Mouse (Mus musculus) urinary bladder, adult 18-20 months (tissue): ENCODE results near the gene Btbd17.

ENCODE experiments used
- DNase-seq, 2 experiments: peaks; one replicate each; pipeline ENCODE4 v3.0.0; 2022; ENCODE audit warnings: low spot score in 2 of 2, mixed read lengths in 2 of 2

Btbd17 gene

DNA sequence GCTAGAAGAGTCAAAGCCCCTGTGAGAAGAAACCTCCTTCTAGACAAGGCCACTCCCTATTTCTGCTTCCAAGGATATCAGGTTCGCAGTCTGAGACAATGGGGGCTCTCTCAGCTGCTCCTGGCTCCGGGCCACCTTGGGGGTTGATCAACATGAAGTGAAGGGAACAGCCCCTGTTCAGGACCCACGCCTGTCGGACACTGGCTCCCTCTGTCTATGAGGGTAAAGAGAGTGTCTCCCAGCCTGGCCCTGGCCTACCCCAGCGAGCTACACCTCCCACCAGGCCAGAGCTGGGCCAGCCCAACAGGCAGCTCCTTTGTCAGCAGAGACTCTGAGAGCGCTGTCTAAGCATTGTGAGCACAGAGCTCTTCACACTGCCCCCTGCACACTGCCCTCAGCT is 25.8 kb downstream of the Btbd17 start:
- no peak for DNase-seq

DNA sequence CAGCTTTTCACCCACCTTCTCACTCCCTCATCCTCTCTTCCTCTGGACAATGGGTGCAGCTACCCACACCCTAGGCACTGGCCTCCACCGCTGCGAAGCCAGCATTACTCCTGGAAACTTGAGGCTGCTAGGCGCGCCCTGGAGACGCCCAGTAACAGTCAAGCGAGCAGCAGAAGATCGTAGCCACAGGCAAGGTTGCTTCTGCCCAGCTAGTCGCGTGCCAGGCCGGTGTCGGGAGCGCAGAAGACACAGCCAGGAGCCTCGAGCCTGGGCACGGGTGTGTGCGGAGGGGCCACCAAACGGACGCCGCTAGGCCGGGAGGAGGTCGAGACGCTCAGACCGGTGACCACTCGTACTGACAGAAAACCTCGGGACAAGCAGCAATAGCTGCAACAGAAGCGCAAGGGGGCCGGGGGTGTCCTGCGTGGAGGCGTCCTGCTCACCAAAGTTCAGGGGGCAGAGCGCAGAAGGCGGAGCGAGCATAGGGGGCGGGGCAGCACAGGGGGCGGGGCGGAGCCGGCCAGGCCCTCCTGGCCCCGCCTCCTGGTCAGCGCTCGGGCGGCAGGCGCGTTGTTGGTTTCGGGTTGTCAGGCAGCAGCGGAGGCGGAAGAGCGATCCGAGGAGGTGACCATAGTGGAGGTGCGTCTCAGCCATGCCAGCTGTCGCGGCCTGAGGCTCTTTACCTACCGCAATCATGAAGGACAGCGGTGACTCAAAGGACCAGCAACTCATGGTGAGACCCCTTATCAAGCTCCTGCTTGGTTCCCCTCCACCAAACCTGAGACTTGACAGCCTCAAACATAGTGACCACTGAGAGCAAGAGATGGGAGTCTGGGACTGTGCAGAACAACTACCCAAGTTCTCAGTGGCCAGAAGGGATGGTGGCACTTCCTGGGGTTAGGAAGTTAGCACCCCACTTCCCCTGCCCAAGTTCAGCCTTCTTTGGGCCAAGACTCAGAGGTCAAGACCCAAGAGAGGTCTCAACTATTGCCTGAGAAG is 30.6 kb downstream of the Btbd17 start, which contains the start of gene Kif19a:
Gene Kif19a (plus strand): TSS at position 569 of the 999 bp plus-strand sequence.
- peak; percentile 27 to 53 for DNase-seq

GRCm38 (mm10) chr11:114747564-114748138 is 48.1 kb downstream of the Btbd17 start:
- DNase-seq: no peak

DNA sequence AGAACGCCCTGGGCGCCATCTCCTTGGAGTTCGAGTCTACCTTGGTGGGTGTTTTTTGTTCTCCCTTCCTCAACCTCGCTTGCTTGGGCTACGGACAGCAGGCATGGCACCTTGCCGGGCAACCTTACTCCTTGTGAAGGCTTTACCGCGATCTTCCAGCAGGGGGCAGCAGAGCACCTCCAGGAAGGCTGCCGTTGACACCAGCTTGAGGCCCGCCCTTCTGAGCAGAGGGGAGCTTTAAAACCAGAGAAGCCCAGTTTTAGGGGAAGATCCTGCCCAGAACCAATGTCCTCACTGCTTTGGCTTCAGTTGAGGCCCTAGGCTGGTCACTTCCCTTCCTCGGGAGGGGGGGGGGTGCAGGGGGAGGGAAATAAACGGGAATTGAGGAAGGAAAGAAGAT is 50.6 kb downstream of the Btbd17 start:
- peak; percentile 81 to 92 for DNase-seq

GRCm38 (mm10) chr11:114741451-114741850 is 54.3 kb downstream of the Btbd17 start:
- no peak for DNase-seq
